Mouse (Mus musculus) midbrain, embryonic 10.5 days (tissue): ENCODE measurements at regions not wholly inside any gene's neighbourhood (a gene's known extent, or its start where the extent isn't known, plus 50 kb on each side); places are given as distances from the start of the nearest gene placed in this dataset.

Source experiments
- DNase-seq: peaks from one replicate; pipeline ENCODE4 v3.0.0-alpha.2; 2017; ENCODE audit warnings: low spot score
- H3K27ac ChIP-seq: fragments of 300-500 bp; sonication (generic); replicated peaks from 2 replicates; pipeline ENCODE4 v1.5.1; 2016; ENCODE audit warnings: mild to moderate bottlenecking
- H3K27me3 ChIP-seq: fragments of 300-500 bp; sonication (generic); 2 replicates; pipeline ENCODE4 v1.6.1; 2016; ENCODE audit warnings: low read depth, mild to moderate bottlenecking; ENCODE audit not compliant: poor library complexity, severe bottlenecking
- H3K36me3 ChIP-seq: fragments of 300-500 bp; sonication (generic); 2 replicates; pipeline ENCODE4 v1.6.1; 2016; ENCODE audit warnings: mild to moderate bottlenecking, moderate library complexity
- H3K4me1 ChIP-seq: fragments of 300-500 bp; sonication (generic); 2 replicates; pipeline ENCODE4 v1.6.1; 2016
- H3K4me3 ChIP-seq: fragments of 300-500 bp; sonication (generic); 2 replicates; pipeline ENCODE4 v1.5.1; 2016; ENCODE audit warnings: mild to moderate bottlenecking, moderate library complexity
- H3K9me3 ChIP-seq: fragments of 300-500 bp; sonication (generic); replicated peaks from 2 replicates; pipeline ENCODE4 v1.6.1; 2016; ENCODE audit warnings: mild to moderate bottlenecking
- WGBS: fragments of 180-500 bp; shearing (Covaris S2); methylation state at CpG from one replicate; pipeline ENCODE4 v1.1.7; 2016; 5-methylcytosine and 5-hydroxymethylcytosine counted together

GRCm38 (mm10) chr14:76787601-76788000 is 230.9 kb upstream of the Serp2 start:
- 89% methylated on average over 6 of the region's 6 CpGs for WGBS
- Histone ChIP-seq H3K36me3 (no peaks in the 10 kb centered on the region), H3K9me3 (no peaks in the 10 kb centered on the region), H3K4me1 (peaks cover 18% of the 10 kb centered on the region), H3K27ac (no peak overlapping the region), H3K27me3 (peaks cover 18% of the 10 kb centered on the region; the same call in 1 of the 2 replicates), H3K4me3 (no peak overlapping the region)
- no peak for DNase-seq

- Histone ChIP-seq H3K4me3 (no peak overlapping the region), H3K4me1 (peaks cover 9% of the 10 kb centered on the region), H3K27me3 (peaks cover 18% of the 10 kb centered on the region; the same call in 1 of the 2 replicates), H3K36me3 (no peaks in the 10 kb centered on the region), H3K27ac (no peak overlapping the region), H3K9me3 (no peaks in the 10 kb centered on the region)
- DNase-seq = no peak
- WGBS = 88% methylated on average over 4 of the region's 4 CpGs
These were observed 229.5 kb upstream of the Serp2 start for GRCm38 (mm10) chr14:76786214-76786613.

- peaks cover 20% of the 10 kb centered on the region for H3K4me1 ChIP-seq
- H3K27me3 ChIP-seq = peaks cover 11% of the 10 kb centered on the region
- 0 out of 2 replicates have a peak overlapping the region, but pooled peaks have one; percentile 28 for H3K27ac ChIP-seq
- H3K4me3 ChIP-seq = no peak overlapping the region
- no peak for DNase-seq
- H3K36me3 ChIP-seq = no peaks in the 10 kb centered on the region
- 85% methylated on average over 3 of the region's 3 CpGs for WGBS
- H3K9me3 ChIP-seq = no peaks in the 10 kb centered on the region
These were observed 224.8 kb upstream of the Serp2 start for GRCm38 (mm10) chr14:76781524-76781880.

- DNase-seq = no peak
- Histone ChIP-seq H3K4me3 (no peak overlapping the region), H3K27me3 (peaks cover 18% of the 10 kb centered on the region), H3K4me1 (peaks cover 20% of the 10 kb centered on the region), H3K27ac (peak overlapping the region; percentile 28; the same call in 1 of the 2 replicates), H3K36me3 (no peaks in the 10 kb centered on the region), H3K9me3 (no peaks in the 10 kb centered on the region)
- 74% methylated on average over 14 of the region's 14 CpGs for WGBS
These were observed 224.2 kb upstream of the Serp2 start for GRCm38 (mm10) chr14:76780572-76781523.

GRCm38 (mm10) chr14:76778541-76779399 is 222.1 kb upstream of the Serp2 start:
- no peak overlapping the region for H3K4me3 ChIP-seq
- H3K9me3 ChIP-seq = no peaks in the 10 kb centered on the region
- no peaks in the 10 kb centered on the region for H3K36me3 ChIP-seq
- H3K27ac ChIP-seq = no peak overlapping the region
- peaks cover 33% of the 10 kb centered on the region for H3K27me3 ChIP-seq
- 71% methylated on average over 9 of the region's 9 CpGs for WGBS
- DNase-seq = no peak
- H3K4me1 ChIP-seq = peaks cover 30% of the 10 kb centered on the region

- Histone ChIP-seq H3K4me1 (peaks cover 40% of the 10 kb centered on the region), H3K9me3 (no peaks in the 10 kb centered on the region), H3K36me3 (no peaks in the 10 kb centered on the region), H3K4me3 (no peak overlapping the region), H3K27me3 (peaks cover 50% of the 10 kb centered on the region), H3K27ac (no peak overlapping the region)
- no peak for DNase-seq
- 75% methylated on average over 3 of the region's 3 CpGs for WGBS
These were observed 218.8 kb upstream of the Serp2 start for GRCm38 (mm10) chr14:76775387-76775924.

- H3K27me3 ChIP-seq = peaks cover 63% of the 10 kb centered on the region
- H3K36me3 ChIP-seq = no peaks in the 10 kb centered on the region
- peak overlapping the region; percentile 43 for H3K27ac ChIP-seq
- peaks cover 33% of the 10 kb centered on the region for H3K4me1 ChIP-seq
- DNase-seq = peak; percentile 53
- 51% methylated on average over 11 of the region's 11 CpGs for WGBS
- no peaks in the 10 kb centered on the region for H3K9me3 ChIP-seq
- no peak overlapping the region for H3K4me3 ChIP-seq
These were observed 216.2 kb upstream of the Serp2 start for GRCm38 (mm10) chr14:76772781-76773438.

- WGBS = 93% methylated on average over 7 of the region's 7 CpGs
- Histone ChIP-seq H3K27me3 (peaks cover 76% of the 10 kb centered on the region), H3K27ac (no peak overlapping the region)
These were observed 213.4 kb upstream of the Serp2 start for GRCm38 (mm10) chr14:76770106-76770505.

GRCm38 (mm10) chr14:76767301-76767700 is 210.6 kb upstream of the Serp2 start:
- no peak for DNase-seq
- peaks cover 46% of the 10 kb centered on the region for H3K4me1 ChIP-seq
- 63% methylated on average over 6 of the region's 6 CpGs for WGBS
- H3K4me3 ChIP-seq = no peak overlapping the region
- no peaks in the 10 kb centered on the region for H3K36me3 ChIP-seq
- no peak overlapping the region for H3K27ac ChIP-seq
- peaks cover 78% of the 10 kb centered on the region for H3K27me3 ChIP-seq
- H3K9me3 ChIP-seq = no peaks in the 10 kb centered on the region

More at GRCm38 (mm10) chr14:76770106-76770505, 213.4 kb upstream of the Serp2 start:
- no peak for DNase-seq
- Histone ChIP-seq H3K9me3 (no peaks in the 10 kb centered on the region), H3K4me3 (no peak overlapping the region), H3K4me1 (peaks cover 38% of the 10 kb centered on the region), H3K36me3 (no peaks in the 10 kb centered on the region)

- Histone ChIP-seq H3K9me3 (no peaks in the 10 kb centered on the region), H3K4me3 (no peak overlapping the region), H3K27ac (no peak overlapping the region), H3K36me3 (no peaks in the 10 kb centered on the region), H3K4me1 (peaks cover 39% of the 10 kb centered on the region), H3K27me3 (peaks cover 68% of the 10 kb centered on the region)
- 85% methylated on average over 10 of the region's 10 CpGs for WGBS
- DNase-seq = no peak
These were observed 209.6 kb upstream of the Serp2 start for GRCm38 (mm10) chr14:76766186-76766713.

GRCm38 (mm10) chr14:76765094-76765504 is 208.4 kb upstream of the Serp2 start:
- Histone ChIP-seq H3K4me3 (no peak overlapping the region), H3K9me3 (no peaks in the 10 kb centered on the region), H3K36me3 (no peaks in the 10 kb centered on the region), H3K27me3 (peaks cover 58% of the 10 kb centered on the region), H3K27ac (peak overlapping the region; percentile 72), H3K4me1 (peaks cover 39% of the 10 kb centered on the region)
- WGBS = 68% methylated on average over 6 of the region's 6 CpGs
- DNase-seq = no peak

- Histone ChIP-seq H3K9me3 (no peaks in the 10 kb centered on the region), H3K36me3 (no peaks in the 10 kb centered on the region), H3K4me3 (no peak overlapping the region), H3K27ac (peak overlapping the region; percentile 72), H3K4me1 (peaks cover 39% of the 10 kb centered on the region), H3K27me3 (peaks cover 58% of the 10 kb centered on the region)
- peak; percentile 26 for DNase-seq
- WGBS = 32% methylated on average over 7 of the region's 7 CpGs
These were observed 207.7 kb upstream of the Serp2 start for GRCm38 (mm10) chr14:76764390-76764796.
